Mouse (Mus musculus) MEL (cell line): ENCODE results near the gene Fam171a2. TPM values are rescaled to one million over a fixed set of nuclear protein-coding genes. Genes with fewer than 3 reads are reported as not detected.

Source experiments
- DNase-seq: peaks from one replicate; pipeline ENCODE4 v3.0.0; 2011; ENCODE audit warnings: low read depth, low spot score
- H3K27ac ChIP-seq: 2 replicates; pipeline ENCODE4 v1.5.1; 2012; ENCODE audit warnings: low read depth, mild to moderate bottlenecking, control low read depth, low read length, moderate library complexity; ENCODE audit not compliant: control insufficient read depth
- H3K27me3 ChIP-seq, 2 experiments: fragments of 150-350 bp in 1 of 2; sonication (generic) in 1 of 2; 2 replicates each; pipeline ENCODE4 v1.6.1; 2012; ENCODE audit warnings: low read length in 2 of 2, mild to moderate bottlenecking in 2 of 2, improper control_type of control experiment in 1 of 2, moderate library complexity in 1 of 2; ENCODE audit not compliant: insufficient read depth in 2 of 2, control insufficient read depth in 1 of 2
- H3K36me3 ChIP-seq, 2 experiments: 2 replicates each; pipeline ENCODE4 v1.6.1; 2012 to 2014; ENCODE audit warnings: low read length in 2 of 2, improper control_type of control experiment in 1 of 2, inconsistent platforms in 1 of 2, mild to moderate bottlenecking in 1 of 2; ENCODE audit not compliant: insufficient read depth in 2 of 2, control insufficient read depth in 1 of 2
- H3K4me1 ChIP-seq, 2 experiments: fragments of 150-350 bp in 1 of 2; sonication (generic) in 1 of 2; 2 replicates each; pipeline ENCODE4 v1.6.1; 2012; ENCODE audit warnings: low read length in 2 of 2, improper control_type of control experiment in 1 of 2, mild to moderate bottlenecking in 1 of 2; ENCODE audit not compliant: insufficient read depth in 2 of 2, control insufficient read depth in 1 of 2
- H3K4me3 ChIP-seq, 2 experiments: fragments of 150-350 bp in 1 of 2; sonication (generic) in 1 of 2; 2 replicates each; pipeline ENCODE4 v1.5.1; 2012; ENCODE audit warnings: low read depth in 2 of 2, low read length in 2 of 2, mild to moderate bottlenecking in 2 of 2, moderate library complexity in 2 of 2, control low read depth in 1 of 2, improper control_type of control experiment in 1 of 2; ENCODE audit not compliant: control insufficient read depth in 1 of 2, insufficient read depth in 1 of 2
- H3K79me2 ChIP-seq: 2 replicates; pipeline ENCODE4 v1.6.1; 2012; ENCODE audit warnings: mild to moderate bottlenecking, low read length, moderate library complexity; ENCODE audit not compliant: control insufficient read depth, poor library complexity, insufficient read depth
- H3K9ac ChIP-seq: 2 replicates; pipeline ENCODE4 v1.6.1; 2012; ENCODE audit warnings: low read depth, mild to moderate bottlenecking, control low read depth, low read length, moderate library complexity; ENCODE audit not compliant: control insufficient read depth, poor library complexity, severe bottlenecking
- H3K9me3 ChIP-seq: fragments of 150-350 bp; sonication (generic); replicated peaks from 2 replicates; pipeline ENCODE4 v1.6.1; 2012; ENCODE audit warnings: mild to moderate bottlenecking, low read length, improper control_type of control experiment, moderate library complexity; ENCODE audit not compliant: insufficient read depth
- BHLHE40 ChIP-seq: IDR thresholded peaks from 2 replicates; pipeline ENCODE4 v1.6.1; 2012; ENCODE audit warnings: low read depth, mild to moderate bottlenecking, inconsistent platforms, low read length, improper control_type of control experiment, borderline replicate concordance
- CHD2 ChIP-seq: IDR thresholded peaks from 2 replicates; pipeline ENCODE4 v1.6.1; 2011; ENCODE audit warnings: low read length, improper control_type of control experiment
- CTCF ChIP-seq, 3 experiments: IDR thresholded peaks in 2 of 3; conservative IDR thresholded peaks in 1 of 3; 2 replicates each; pipeline ENCODE4 v1.5.1; 2011 to 2012; ENCODE audit warnings: low read length in 3 of 3, low read depth in 2 of 3, mild to moderate bottlenecking in 2 of 3, improper control_type of control experiment in 1 of 3, inconsistent platforms in 1 of 3, mixed read lengths in 1 of 3, moderate library complexity in 1 of 3; ENCODE audit not compliant: control insufficient read depth in 1 of 3, insufficient read depth in 1 of 3, poor library complexity in 1 of 3, severe bottlenecking in 1 of 3
- E2F4 ChIP-seq: IDR thresholded peaks from 2 replicates; pipeline ENCODE4 v1.6.1; 2011; ENCODE audit warnings: low read depth, low read length, improper control_type of control experiment, borderline replicate concordance
- ELF1 ChIP-seq: IDR thresholded peaks from 2 replicates; pipeline ENCODE4 v1.6.1; 2014; ENCODE audit warnings: low read depth, mild to moderate bottlenecking, inconsistent platforms, low read length, improper control_type of control experiment, moderate library complexity
- EP300 ChIP-seq, 2 experiments: IDR thresholded peaks; 2 replicates each; pipeline ENCODE4 v1.6.1; 2011; ENCODE audit warnings: improper control_type of control experiment in 2 of 2, low read length in 2 of 2, low read depth in 1 of 2, mild to moderate bottlenecking in 1 of 2
- GABPA ChIP-seq: IDR thresholded peaks from 2 replicates; pipeline ENCODE4 v1.6.1; 2012; ENCODE audit warnings: low read depth, mild to moderate bottlenecking, inconsistent platforms, low read length, improper control_type of control experiment, moderate library complexity
- HCFC1 ChIP-seq: IDR thresholded peaks from 2 replicates; pipeline ENCODE4 v1.6.1; 2012; ENCODE audit warnings: low read depth, mild to moderate bottlenecking, inconsistent platforms, low read length, improper control_type of control experiment, moderate library complexity
- MAX ChIP-seq: IDR thresholded peaks from 2 replicates; pipeline ENCODE4 v1.6.1; 2011; ENCODE audit warnings: low read length, improper control_type of control experiment
- MEF2A ChIP-seq: IDR thresholded peaks from 2 replicates; pipeline ENCODE4 v1.6.1; 2014; ENCODE audit warnings: low read depth, mild to moderate bottlenecking, inconsistent platforms, low read length, improper control_type of control experiment; ENCODE audit not compliant: poor library complexity, insufficient replicate concordance, severe bottlenecking; ENCODE audit errors: extremely low read depth
- MXI1 ChIP-seq: IDR thresholded peaks from 2 replicates; pipeline ENCODE4 v1.6.1; 2011; ENCODE audit warnings: mild to moderate bottlenecking, low read depth, low read length, improper control_type of control experiment
- MYB ChIP-seq: IDR thresholded peaks from 2 replicates; pipeline ENCODE4 v1.6.1; 2011; ENCODE audit warnings: mild to moderate bottlenecking, low read depth, low read length, improper control_type of control experiment
- MYC ChIP-seq: IDR thresholded peaks from 2 replicates; pipeline ENCODE4 v1.6.1; 2011; ENCODE audit warnings: low read depth, mild to moderate bottlenecking, low read length, improper control_type of control experiment, moderate library complexity
- NELFE ChIP-seq: IDR thresholded peaks from 2 replicates; pipeline ENCODE4 v1.6.1; 2011; ENCODE audit warnings: low read depth, low read length, improper control_type of control experiment
- POLR2AphosphoS2 ChIP-seq: IDR thresholded peaks from 2 replicates; pipeline ENCODE4 v1.6.1; 2011; ENCODE audit warnings: low read length, improper control_type of control experiment
- POLR2AphosphoS5 ChIP-seq: IDR thresholded peaks from 2 replicates; pipeline ENCODE4 v1.6.1; 2012; ENCODE audit warnings: low read depth, borderline replicate concordance, mild to moderate bottlenecking, inconsistent platforms, low read length, moderate library complexity, mixed read lengths
- RAD21 ChIP-seq: IDR thresholded peaks from 2 replicates; pipeline ENCODE4 v1.6.1; 2011; ENCODE audit warnings: mild to moderate bottlenecking, low read depth, low read length, improper control_type of control experiment
- SIN3A ChIP-seq: IDR thresholded peaks from 2 replicates; pipeline ENCODE4 v1.6.1; 2012; ENCODE audit warnings: low read length, improper control_type of control experiment, inconsistent platforms
- SMC3 ChIP-seq: IDR thresholded peaks from 2 replicates; pipeline ENCODE4 v1.6.1; 2011; ENCODE audit warnings: low read depth, low read length, improper control_type of control experiment
- TAL1 ChIP-seq: IDR thresholded peaks from 2 replicates; pipeline ENCODE4 v1.6.1; 2012; ENCODE audit warnings: mild to moderate bottlenecking, inconsistent platforms, low read length, moderate library complexity, mixed read lengths
- TBP ChIP-seq: IDR thresholded peaks from 2 replicates; pipeline ENCODE4 v1.8.0; 2011; ENCODE audit warnings: low read depth, low read length, improper control_type of control experiment
- TCF12 ChIP-seq: IDR thresholded peaks from 2 replicates; pipeline ENCODE4 v1.6.1; 2014; ENCODE audit warnings: low read depth, mild to moderate bottlenecking, inconsistent platforms, low read length, improper control_type of control experiment, moderate library complexity
- UBTF ChIP-seq: IDR thresholded peaks from 2 replicates; pipeline ENCODE4 v1.6.1; 2012; ENCODE audit warnings: low read depth, mild to moderate bottlenecking, inconsistent platforms, low read length, improper control_type of control experiment, moderate library complexity, borderline replicate concordance; ENCODE audit not compliant: insufficient read depth
- ZC3H11A ChIP-seq: IDR thresholded peaks from 2 replicates; pipeline ENCODE4 v1.6.1; 2012; ENCODE audit warnings: low read depth, mild to moderate bottlenecking, inconsistent platforms, low read length, improper control_type of control experiment
- ZKSCAN1 ChIP-seq: IDR thresholded peaks from 2 replicates; pipeline ENCODE4 v1.6.1; 2012; ENCODE audit warnings: low read depth, mild to moderate bottlenecking, inconsistent platforms, low read length, improper control_type of control experiment, moderate library complexity
- ZMIZ1 ChIP-seq: IDR thresholded peaks from 2 replicates; pipeline ENCODE4 v1.6.1; 2012; ENCODE audit warnings: low read depth, mild to moderate bottlenecking, inconsistent platforms, low read length, improper control_type of control experiment, moderate library complexity
- polyA plus RNA-seq, 2 experiments: library from polyadenylated mRNA; stranded (reverse) in 1 of 2; unstranded in 1 of 2; fragments of >175 nt in 1 of 2; fragments of >200 nt in 1 of 2; gene quantifications; 2 replicates each; pipeline versions ENCODE4 v1.2.1 to v1.2.4; 2012; ENCODE audit warnings: low replicate concordance in 2 of 2, low read depth in 1 of 2; ENCODE audit not compliant: insufficient read length in 2 of 2, insufficient read depth in 1 of 2, missing spikeins in 1 of 2
- total RNA-seq: library from RNA; depleted of rRNA; stranded (reverse); fragments of 300-350 nt; gene quantifications from 2 replicates; pipeline ENCODE4 v1.2.3, GENCODE M21; 2012

The Fam171a2 gene
- total and polyA plus RNA-seq, 3 experiments, result 2.0 to 8.8 TPM; not detected in 1

DNA sequence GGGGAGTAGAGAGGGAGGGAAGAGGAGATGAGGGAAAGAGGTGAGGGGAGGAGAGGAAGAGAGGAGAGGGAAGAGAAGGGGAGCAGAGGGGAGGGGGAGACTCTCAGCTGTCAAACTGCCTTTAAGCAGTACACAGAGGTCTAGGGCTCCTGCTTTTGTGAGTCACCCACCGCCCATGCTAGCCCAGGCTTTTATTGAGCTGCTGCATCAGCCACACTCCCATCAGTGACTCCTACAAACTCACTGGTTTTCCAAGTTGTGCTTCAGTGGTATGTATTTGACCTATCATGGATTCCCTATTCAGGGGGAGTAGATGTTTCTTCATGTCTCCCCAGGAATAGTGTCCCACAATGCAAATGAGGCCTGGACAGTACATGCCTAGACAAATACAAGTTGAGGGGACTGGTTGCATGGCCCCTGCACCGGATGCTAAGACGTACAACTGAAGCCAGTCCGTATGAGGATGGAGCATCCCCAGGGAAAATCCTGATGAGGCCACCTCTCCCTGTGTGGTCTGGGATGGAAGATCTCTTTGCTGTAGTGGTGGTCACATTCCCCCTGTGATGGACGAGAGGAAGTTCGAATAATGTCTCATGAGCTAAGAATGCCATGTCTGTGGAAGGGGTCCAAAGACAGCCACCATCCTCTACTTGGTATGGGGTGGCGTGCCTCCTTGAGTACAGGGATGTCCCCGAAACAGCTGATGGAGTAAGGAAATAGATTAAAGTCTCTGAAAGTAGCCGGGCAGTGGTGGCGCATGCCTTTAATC is 32.3 kb downstream of the Fam171a2 start:
- Histone ChIP-seq H3K27ac (no peak overlapping the region), H3K79me2 (no peaks in the 10 kb centered on the region), H3K9ac (no peak overlapping the region)
- TF ChIP-seq MXI1 (no peak), E2F4 (no peak), ZKSCAN1 (no peak), ELF1 (no peak), TAL1 (no peak), SMC3 (no peak), GABPA (no peak), HCFC1 (no peak), NELFE (no peak), CTCF (IDR thresholded peaks at IDR 0.05 in 2 of 3, conservative IDR thresholded peaks at IDR 0.05 in 1 of 3; ENCODE audit: control insufficient read depth in 1 of 3, insufficient read depth in 1 of 3, low read depth in 2 of 3, low read length in 3 of 3, poor library complexity in 1 of 3, severe bottlenecking in 1 of 3) (no peak), MYC (no peak), CHD2 (no peak), MEF2A (no peak), ZC3H11A (no peak), RAD21 (no peak), BHLHE40 (no peak), MYB (no peak), EP300 (IDR thresholded peaks at IDR 0.05; ENCODE audit: low read depth in 1 of 2, low read length in 2 of 2) (no peak), SIN3A (no peak)
- TF ChIP-seq, all 39 proteins: peak for 0
- H3K36me3 ChIP-seq, result no peaks in the 10 kb centered on the region; a peak in 1 of 4 replicates
- no peaks in the 10 kb centered on the region for H3K9me3 ChIP-seq
- H3K27me3 ChIP-seq, result peaks cover 12 to 39% of the 10 kb centered on the region in 2 experiments
- DNase-seq, result no peak
- peaks cover 4 to 7% of the 10 kb centered on the region in 2 experiments; a peak in 3 of 4 replicates for H3K4me1 ChIP-seq
- no peak overlapping the region for H3K4me3 ChIP-seq

DNA sequence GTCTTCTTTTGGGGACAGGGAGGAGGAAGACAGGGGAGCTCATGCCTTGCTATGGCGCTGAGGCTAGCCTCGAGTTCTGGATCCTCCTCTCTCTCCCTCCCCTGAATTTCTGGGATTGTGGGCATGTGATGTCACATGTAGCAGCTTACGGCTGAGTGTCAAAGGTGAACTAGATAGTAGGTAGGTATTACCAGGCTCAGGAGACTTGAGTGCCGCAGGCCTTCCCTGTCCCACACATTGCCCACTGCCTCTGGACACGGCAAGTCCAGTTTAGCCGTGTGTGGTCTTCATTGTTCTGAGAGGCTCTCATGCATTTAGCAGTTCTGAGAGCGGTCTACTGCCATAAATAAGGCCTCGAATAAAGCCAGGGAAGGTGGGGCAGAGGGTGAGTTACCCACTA is 34.4 kb downstream of the Fam171a2 start:
- H3K4me3 ChIP-seq, result no peak overlapping the region
- H3K4me1 ChIP-seq, result peaks cover 11 to 17% of the 10 kb centered on the region in 2 experiments
- H3K27me3 ChIP-seq, result peaks cover 4 to 24% of the 10 kb centered on the region in 2 experiments
- TF ChIP-seq GABPA, result no peak
- TF ChIP-seq UBTF, result no peak
- TF ChIP-seq TCF12, result no peak
- no peak for TF ChIP-seq ZMIZ1
- TF ChIP-seq MYC, result no peak
- no peak for TF ChIP-seq TBP
- no peak for TF ChIP-seq POLR2AphosphoS5
- TF ChIP-seq MAX, result no peak
- no peak for TF ChIP-seq POLR2AphosphoS2
- no peak for TF ChIP-seq MXI1
- no peak for TF ChIP-seq ELF1
- H3K9me3 ChIP-seq, result no peaks in the 10 kb centered on the region
- no peaks in the 10 kb centered on the region; the same call in 1 of the 2 replicates for H3K79me2 ChIP-seq
- no peak overlapping the region for H3K27ac ChIP-seq
- no peak overlapping the region for H3K9ac ChIP-seq
- no peak for DNase-seq
- H3K36me3 ChIP-seq, result peaks cover 0 to 9% of the 10 kb centered on the region in 2 experiments; a peak in 2 of 4 replicates
